ENCODE assay signal across 9 mouse cellular contexts in the genomic region with DNA sequence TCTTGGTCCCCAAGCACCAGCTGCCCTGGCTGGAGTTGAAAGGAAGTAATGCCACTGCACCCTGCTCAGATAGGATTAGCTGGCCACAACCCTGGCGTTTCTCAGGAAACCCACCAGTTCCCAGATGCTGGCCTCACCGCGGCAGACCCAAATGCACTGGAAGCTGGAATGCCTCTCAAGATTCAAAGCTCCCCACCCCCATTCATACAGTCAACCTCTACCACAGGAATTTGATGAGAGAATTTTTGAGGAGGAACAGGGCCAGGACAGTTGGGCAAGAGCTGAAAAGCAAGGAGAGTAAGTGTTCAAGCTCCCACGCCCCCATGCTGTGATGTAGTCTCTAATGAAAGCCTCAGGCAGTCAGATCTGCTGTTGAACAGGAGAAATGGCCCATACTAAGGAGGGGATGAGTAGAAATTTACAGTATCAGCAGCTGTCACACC. TPM values are rescaled to one million over a fixed set of nuclear protein-coding genes. Genes with fewer than 3 reads are reported as not detected.
A peak's percentile ranks its signal among the peaks of the same experiment; 100 is the strongest.
DNase-seq lines count a peak whose midpoint lies in the region; ATAC-seq lines count a peak whose summit lies in the region.
"Had no signal": no experiment of that assay in that cellular context is flagged by ENCODE, and none has a peak within 500 bp of the region (broad histone marks: within the 10 kb centered on the region; RNA-seq: fewer than 3 reads in every experiment).

No protein-coding gene starts in this region.

- H3K4me3 ChIP-seq in kidney, embryonic 14.5 days (ENCODE audit: low read length): no peak overlapping the region
- no peak overlapping the region for H3K4me3 ChIP-seq in hindbrain, embryonic 13.5 days
- H3K4me3 ChIP-seq in midbrain, embryonic 12.5 days: no peak overlapping the region

- no peak overlapping the region for H3K27ac ChIP-seq in kidney, embryonic 14.5 days (ENCODE audit: low read depth, low read length)
- no peak overlapping the region for H3K27ac ChIP-seq in hindbrain, embryonic 13.5 days
- 0 out of 2 replicates have a peak overlapping the region, but pooled peaks have one; percentile 11 for H3K27ac ChIP-seq in midbrain, embryonic 12.5 days (replicated peaks)

- no peak for DNase-seq in kidney, adult 9 months
- peak; percentile 20 for DNase-seq in brain, adult 2 months (ENCODE audit: low read depth, low spot score)
- no peak for DNase-seq in adrenal gland, postnatal 10 days
- DNase-seq in kidney, adult 18-20 months: no peak

- H3K9me3 ChIP-seq in kidney, embryonic 14.5 days (ENCODE audit: control insufficient read depth, low read length): no peaks in the 10 kb centered on the region
- no peaks in the 10 kb centered on the region for H3K9me3 ChIP-seq in hindbrain, embryonic 13.5 days
- no peaks in the 10 kb centered on the region for H3K9me3 ChIP-seq in midbrain, embryonic 12.5 days

- 0 out of 2 replicates have a peak, but pooled peaks cover 4% of the 10 kb centered on the region for H3K4me1 ChIP-seq in kidney, embryonic 14.5 days (ENCODE audit: control insufficient read depth, insufficient read depth, low read length)
- peaks cover 15% of the 10 kb centered on the region for H3K4me1 ChIP-seq in hindbrain, embryonic 13.5 days (replicated peaks)
- peaks cover 14% of the 10 kb centered on the region for H3K4me1 ChIP-seq in midbrain, embryonic 12.5 days

- WGBS in kidney, embryonic 14.5 days: 47% methylated on average over 4 of the region's 4 CpGs
- WGBS in hindbrain, embryonic 13.5 days: 25% methylated on average over 4 of the region's 4 CpGs
- 21% methylated on average over 4 of the region's 4 CpGs for WGBS in midbrain, embryonic 12.5 days

- peaks cover 5% of the 10 kb centered on the region; the same call in 1 of the 2 replicates for H3K27me3 ChIP-seq in kidney, embryonic 14.5 days (ENCODE audit: control insufficient read depth, insufficient read depth, low read length)
- no peaks in the 10 kb centered on the region for H3K27me3 ChIP-seq in hindbrain, embryonic 13.5 days
- H3K27me3 ChIP-seq in midbrain, embryonic 12.5 days: no peaks in the 10 kb centered on the region; the same call in 1 of the 2 replicates

- H3K9ac ChIP-seq in kidney, embryonic 14.5 days (ENCODE audit: low read depth, low read length): peak overlapping the region; percentile 58; the same call in 1 of the 2 replicates
- peak overlapping the region; percentile 70; the same call in 1 of the 2 replicates for H3K9ac ChIP-seq in hindbrain, embryonic 13.5 days
- no peak overlapping the region for H3K9ac ChIP-seq in midbrain, embryonic 12.5 days (replicated peaks)

- no peak overlapping the region; the same call in 1 of the 2 replicates for H3K4me2 ChIP-seq in kidney, embryonic 14.5 days (replicated peaks; ENCODE audit: low read depth, low read length)
- H3K4me2 ChIP-seq in hindbrain, embryonic 13.5 days: peak overlapping the region; percentile 56; the same call in 1 of the 2 replicates
- no peak overlapping the region for H3K4me2 ChIP-seq in midbrain, embryonic 12.5 days (replicated peaks)

- no peaks in the 10 kb centered on the region for H3K36me3 ChIP-seq in kidney, embryonic 14.5 days (ENCODE audit: control insufficient read depth, insufficient read depth, low read length)
- H3K36me3 ChIP-seq in hindbrain, embryonic 13.5 days: no peaks in the 10 kb centered on the region
- H3K36me3 ChIP-seq in midbrain, embryonic 12.5 days: no peaks in the 10 kb centered on the region

- ATAC-seq in kidney, embryonic 14.5 days (ENCODE audit: low FRiP score, low TSS enrichment): 0 out of 2 replicates have a peak, but pooled peaks have one; percentile 13
- no peak for ATAC-seq in hindbrain, embryonic 13.5 days (ENCODE audit: low FRiP score)
- ATAC-seq in midbrain, embryonic 12.5 days (ENCODE audit: low FRiP score, low read depth): no peak
- ATAC-seq in activated CD4-positive, CD25-positive, alpha-beta regulatory T cell, adult 4 months: no peak

RNA-seq across cellular contexts. Expression of gene Rnf4, which starts 9.8 kb away (rescaled TPM):
- polyA plus RNA-seq in kidney, embryonic 14.5 days (2014; fragmentation: Nextera tagmentation; extraction: Ambion mirVana): 140 and 213 TPM in 2 replicates
- polyA plus RNA-seq in hindbrain, embryonic 13.5 days (2015; fragmentation: Nextera tagmentation; extraction: Ambion mirVana): 131 and 140 TPM in 2 replicates
- polyA plus RNA-seq in midbrain, embryonic 12.5 days (2016; fragmentation: Nextera tagmentation; extraction: Ambion mirVana): 155 and 172 TPM in 2 replicates
- 100 to 1,000 TPM; 102 to 109 TPM for total RNA-seq in adrenal gland, postnatal 10 days (2021)
- 100 to 1,000 TPM; 108 TPM for polyA plus RNA-seq in activated CD4-positive, CD25-positive, alpha-beta regulatory T cell, adult 4 months (2017; shearing (Covaris generic))

RNA-seq across cellular contexts. Expression of gene Cfap99, which starts 37.9 kb away (rescaled TPM):
- polyA plus RNA-seq in kidney, embryonic 14.5 days (2014; fragmentation: Nextera tagmentation; extraction: Ambion mirVana): not detected in 2 replicates
- polyA plus RNA-seq in hindbrain, embryonic 13.5 days (2015; fragmentation: Nextera tagmentation; extraction: Ambion mirVana): 0.08 TPM in 1 of 2 replicates, not detected in the other
- polyA plus RNA-seq in midbrain, embryonic 12.5 days (2016; fragmentation: Nextera tagmentation; extraction: Ambion mirVana): not detected in 2 replicates
- not detected for total RNA-seq in adrenal gland, postnatal 10 days (2021)
- not detected for polyA plus RNA-seq in activated CD4-positive, CD25-positive, alpha-beta regulatory T cell, adult 4 months (2017; shearing (Covaris generic))
- total RNA-seq: liver, adult 2 months had no signal
- polyA plus RNA-seq: liver, adult 2 months had no signal

RNA-seq across cellular contexts. Expression of gene Zfyve28, which starts 38.0 kb away (rescaled TPM):
- polyA plus RNA-seq in kidney, embryonic 14.5 days (2014; fragmentation: Nextera tagmentation; extraction: Ambion mirVana): 0.14 and 0.37 TPM in 2 replicates
- polyA plus RNA-seq in hindbrain, embryonic 13.5 days (2015; fragmentation: Nextera tagmentation; extraction: Ambion mirVana): 4.6 and 5.4 TPM in 2 replicates
- 1.9 and 2.5 TPM in 2 replicates for polyA plus RNA-seq in midbrain, embryonic 12.5 days (2016; fragmentation: Nextera tagmentation; extraction: Ambion mirVana)
- 1 to 10 TPM; 1.2 to 1.8 TPM for total RNA-seq in adrenal gland, postnatal 10 days (2021)
- 1 to 10 TPM; 3.4 TPM for polyA plus RNA-seq in activated CD4-positive, CD25-positive, alpha-beta regulatory T cell, adult 4 months (2017; shearing (Covaris generic))
- total RNA-seq: liver, adult 2 months had no signal

RNA-seq across cellular contexts. Expression of gene Fam193a, which starts 43.5 kb away (rescaled TPM):
- 17.7 and 18.4 TPM in 2 replicates for polyA plus RNA-seq in kidney, embryonic 14.5 days (2014; fragmentation: Nextera tagmentation; extraction: Ambion mirVana)
- 16.7 and 17.6 TPM in 2 replicates for polyA plus RNA-seq in hindbrain, embryonic 13.5 days (2015; fragmentation: Nextera tagmentation; extraction: Ambion mirVana)
- 17.4 and 18.9 TPM in 2 replicates for polyA plus RNA-seq in midbrain, embryonic 12.5 days (2016; fragmentation: Nextera tagmentation; extraction: Ambion mirVana)
- total RNA-seq in adrenal gland, postnatal 10 days (2021): 10 to 100 TPM; 26.7 to 34.3 TPM
- polyA plus RNA-seq in activated CD4-positive, CD25-positive, alpha-beta regulatory T cell, adult 4 months (2017; shearing (Covaris generic)): 10 to 100 TPM; 12.5 to 13.3 TPM
